Mouse (Mus musculus) liver, embryonic 12.5 days (tissue): ENCODE measurements at regions not wholly inside any gene's neighbourhood (a gene's known extent, or its start where the extent isn't known, plus 50 kb on each side); places are given as distances from the start of the nearest gene placed in this dataset.

Experiments used
- ATAC-seq: fragments of 200-750 bp; cut with Nextera tagmentation; 2 replicates; pipeline ENCODE4 v1.8.0; 2017; ENCODE audit warnings: moderate number of reproducible peaks, mild to moderate bottlenecking, moderate library complexity
- H3K27ac ChIP-seq: fragments of 300-500 bp; sonication (generic); 2 replicates; pipeline ENCODE4 v1.5.1; 2016; ENCODE audit warnings: mild to moderate bottlenecking
- H3K27me3 ChIP-seq: fragments of 300-500 bp; sonication (generic); replicated peaks from 2 replicates; pipeline ENCODE4 v1.6.1; 2016; ENCODE audit warnings: mild to moderate bottlenecking, moderate library complexity
- H3K36me3 ChIP-seq: fragments of 300-500 bp; sonication (generic); 2 replicates; pipeline ENCODE4 v1.6.1; 2016; ENCODE audit warnings: mild to moderate bottlenecking, moderate library complexity
- H3K4me1 ChIP-seq: fragments of 300-500 bp; sonication (generic); 2 replicates; pipeline ENCODE4 v1.6.1; 2016
- H3K4me2 ChIP-seq: fragments of 300-500 bp; sonication (generic); 2 replicates; pipeline ENCODE4 v1.6.1; 2016; ENCODE audit warnings: mild to moderate bottlenecking, moderate library complexity
- H3K4me3 ChIP-seq: fragments of 300-500 bp; sonication (generic); 2 replicates; pipeline ENCODE4 v1.5.1; 2016; ENCODE audit warnings: mild to moderate bottlenecking, moderate library complexity
- H3K9ac ChIP-seq: fragments of 300-500 bp; sonication (generic); 2 replicates; pipeline ENCODE4 v1.6.1; 2016; ENCODE audit warnings: mild to moderate bottlenecking, moderate library complexity
- H3K9me3 ChIP-seq: fragments of 300-500 bp; sonication (generic); replicated peaks from 2 replicates; pipeline ENCODE4 v1.6.1; 2016; ENCODE audit warnings: mild to moderate bottlenecking, moderate library complexity
- WGBS: fragments of 180-500 bp; shearing (Covaris S2); methylation state at CpG from one replicate; pipeline ENCODE4 v1.1.7; 2016; ENCODE audit not compliant: insufficient replicate concordance; 5-methylcytosine and 5-hydroxymethylcytosine counted together

DNA sequence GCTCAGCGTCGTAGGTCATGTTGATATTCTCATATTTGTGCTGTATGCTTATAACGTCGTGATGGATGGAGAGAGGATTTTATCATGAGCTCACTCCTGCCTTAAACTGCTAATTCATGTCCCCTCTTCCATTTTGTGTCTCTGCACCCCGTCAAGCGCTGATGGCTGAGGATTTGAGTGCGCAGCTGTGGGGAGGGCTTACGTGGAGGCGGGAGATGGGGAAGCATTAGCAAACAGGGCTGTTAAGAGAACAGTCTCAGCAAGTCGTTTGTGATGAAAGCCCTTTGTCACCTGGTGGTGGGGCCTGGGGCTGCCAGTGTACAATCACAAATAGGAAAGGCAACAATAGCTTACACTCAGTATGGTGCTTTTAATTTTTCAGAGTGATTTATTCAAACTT, 131.7 kb upstream of the Zc3h12a start:
- H3K4me2 ChIP-seq: no peak overlapping the region
- H3K36me3 ChIP-seq: no peaks in the 10 kb centered on the region
- H3K9me3 ChIP-seq: no peaks in the 10 kb centered on the region
- H3K27ac ChIP-seq: no peak overlapping the region
- 45% methylated on average over 10 of the region's 10 CpGs for WGBS
- H3K4me1 ChIP-seq: no peaks in the 10 kb centered on the region
- no peak overlapping the region for H3K4me3 ChIP-seq
- H3K9ac ChIP-seq: no peak overlapping the region
- ATAC-seq: no peak
- H3K27me3 ChIP-seq: 0 out of 2 replicates have a peak, but pooled peaks cover 10% of the 10 kb centered on the region

DNA sequence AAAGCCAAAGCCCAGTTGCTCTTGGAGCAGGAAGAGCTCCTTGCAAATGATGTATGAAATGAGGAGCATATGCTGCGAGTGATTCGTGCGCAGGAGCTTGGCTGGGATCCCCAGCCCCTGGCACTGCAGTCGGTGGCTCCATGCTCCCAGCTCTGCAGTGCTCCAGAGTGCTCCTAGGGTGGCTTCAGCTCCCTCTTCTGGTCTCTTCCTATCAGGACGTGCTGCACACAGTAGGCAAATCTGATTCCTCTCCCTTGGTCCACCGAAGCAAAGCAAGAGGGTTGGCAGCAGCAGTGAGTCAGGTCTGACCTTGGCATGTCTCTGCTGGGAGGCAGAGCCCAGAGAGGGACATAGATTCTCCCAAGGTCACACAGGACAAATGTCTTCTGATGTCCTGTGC, 130.3 kb upstream of the Zc3h12a start:
- Histone ChIP-seq H3K36me3 (no peaks in the 10 kb centered on the region), H3K4me2 (no peak overlapping the region), H3K4me1 (no peaks in the 10 kb centered on the region), H3K9me3 (no peaks in the 10 kb centered on the region), H3K4me3 (no peak overlapping the region), H3K27me3 (0 out of 2 replicates have a peak, but pooled peaks cover 10% of the 10 kb centered on the region), H3K9ac (no peak overlapping the region), H3K27ac (no peak overlapping the region)
- ATAC-seq: no peak
- 41% methylated on average over 6 of the region's 6 CpGs for WGBS

GRCm38 (mm10) chr4:125253161-125253560, 125.5 kb upstream of the Zc3h12a start:
- Histone ChIP-seq H3K9ac (no peak overlapping the region), H3K27me3 (0 out of 2 replicates have a peak, but pooled peaks cover 7% of the 10 kb centered on the region), H3K4me2 (no peak overlapping the region), H3K36me3 (no peaks in the 10 kb centered on the region), H3K4me1 (no peaks in the 10 kb centered on the region), H3K27ac (no peak overlapping the region), H3K9me3 (no peaks in the 10 kb centered on the region), H3K4me3 (no peak overlapping the region)
- WGBS: 50% methylated on average over 3 of the region's 3 CpGs
- ATAC-seq: no peak

GRCm38 (mm10) chr4:125252228-125252627, 124.6 kb upstream of the Zc3h12a start:
- 59% methylated on average over 8 of the region's 8 CpGs for WGBS
- ATAC-seq: no peak
- 0 out of 2 replicates have a peak, but pooled peaks cover 7% of the 10 kb centered on the region for H3K27me3 ChIP-seq
- H3K9ac ChIP-seq: no peak overlapping the region
- H3K4me1 ChIP-seq: no peaks in the 10 kb centered on the region
- H3K27ac ChIP-seq: no peak overlapping the region
- H3K9me3 ChIP-seq: no peaks in the 10 kb centered on the region
- H3K36me3 ChIP-seq: no peaks in the 10 kb centered on the region
- no peak overlapping the region for H3K4me2 ChIP-seq
- H3K4me3 ChIP-seq: no peak overlapping the region

GRCm38 (mm10) chr4:125249061-125249460, 121.4 kb upstream of the Zc3h12a start:
- no peaks in the 10 kb centered on the region for H3K9me3 ChIP-seq
- H3K9ac ChIP-seq: no peak overlapping the region
- H3K4me3 ChIP-seq: no peak overlapping the region
- H3K36me3 ChIP-seq: no peaks in the 10 kb centered on the region
- no peaks in the 10 kb centered on the region for H3K27me3 ChIP-seq
- 55% methylated on average over 7 of the region's 7 CpGs for WGBS
- H3K4me1 ChIP-seq: no peaks in the 10 kb centered on the region
- ATAC-seq: no peak
- no peak overlapping the region for H3K4me2 ChIP-seq
- no peak overlapping the region for H3K27ac ChIP-seq

- H3K36me3 ChIP-seq: no peaks in the 10 kb centered on the region
- H3K4me2 ChIP-seq: no peak overlapping the region
- H3K4me3 ChIP-seq: no peak overlapping the region
- no peak overlapping the region for H3K9ac ChIP-seq
- no peak for ATAC-seq
- WGBS: 12% methylated on average over 5 of the region's 5 CpGs
- H3K4me1 ChIP-seq: no peaks in the 10 kb centered on the region
- no peaks in the 10 kb centered on the region for H3K9me3 ChIP-seq
- no peak overlapping the region for H3K27ac ChIP-seq
- H3K27me3 ChIP-seq: peaks cover 10% of the 10 kb centered on the region; the same call in 1 of the 2 replicates
Measured at GRCm38 (mm10) chr4:125246171-125246570, 118.5 kb upstream of the Zc3h12a start.

DNA sequence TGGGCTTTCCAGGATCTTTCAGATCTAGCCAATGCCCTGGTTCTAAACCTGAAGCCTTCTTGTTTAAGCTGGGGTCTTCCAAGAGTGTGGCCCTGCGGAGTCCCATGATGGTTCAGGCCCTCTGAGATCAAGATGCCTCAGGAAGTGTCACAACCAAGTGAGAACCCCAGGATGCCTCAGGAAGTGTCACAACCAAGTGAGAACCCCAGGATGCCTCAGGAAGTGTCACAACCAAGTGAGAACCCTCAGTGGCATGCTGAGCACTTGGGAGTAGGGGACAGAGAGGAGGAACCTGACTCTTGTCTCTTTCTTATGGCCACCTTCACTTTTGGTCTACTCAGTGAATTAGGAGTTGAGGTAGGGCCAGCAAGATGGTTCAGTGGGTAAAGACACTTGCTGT, 114.9 kb upstream of the Zc3h12a start:
- Histone ChIP-seq H3K9ac (no peak overlapping the region), H3K27ac (no peak overlapping the region), H3K27me3 (peaks cover 10% of the 10 kb centered on the region; the same call in 1 of the 2 replicates), H3K4me3 (no peak overlapping the region), H3K36me3 (no peaks in the 10 kb centered on the region), H3K9me3 (no peaks in the 10 kb centered on the region), H3K4me2 (no peak overlapping the region), H3K4me1 (no peaks in the 10 kb centered on the region)
- WGBS: 39% methylated on average over 1 of the region's 1 CpGs
- ATAC-seq: no peak

DNA sequence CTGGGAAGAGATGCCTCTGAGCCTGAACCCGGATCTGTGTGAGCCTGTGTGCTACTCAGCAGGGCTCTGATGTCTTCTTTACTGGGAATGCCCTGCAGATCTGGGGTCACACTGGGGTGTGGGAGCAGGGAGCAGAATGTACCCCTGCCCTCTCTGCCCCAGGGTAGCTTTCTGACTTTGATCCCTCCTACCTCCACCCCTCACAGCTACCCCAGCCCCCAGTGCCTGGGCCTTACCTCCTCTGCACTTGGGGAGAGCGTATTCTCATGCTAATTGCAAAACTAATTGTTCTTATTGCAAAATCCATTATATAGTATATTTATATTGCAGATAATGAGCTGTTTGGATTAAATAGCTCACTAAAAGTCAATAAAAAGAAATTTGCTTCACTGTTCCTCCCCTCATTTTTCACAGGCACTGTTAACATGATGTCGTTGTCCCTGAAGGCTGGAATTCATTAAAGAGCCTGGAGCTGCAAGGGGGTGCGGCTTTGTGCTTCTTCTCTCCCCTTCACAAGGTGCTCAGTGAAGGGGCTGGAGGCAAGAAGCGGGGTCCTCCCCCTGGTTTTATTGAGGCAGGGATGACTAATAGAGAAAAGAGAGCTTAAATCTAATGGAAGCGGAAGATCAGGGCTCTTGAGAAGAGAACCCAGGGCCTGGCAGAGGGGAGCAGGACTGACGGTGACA, 114.1 kb upstream of the Zc3h12a start:
- Histone ChIP-seq H3K9ac (no peak overlapping the region), H3K4me1 (no peaks in the 10 kb centered on the region), H3K27ac (no peak overlapping the region), H3K36me3 (no peaks in the 10 kb centered on the region), H3K9me3 (no peaks in the 10 kb centered on the region), H3K4me2 (no peak overlapping the region), H3K4me3 (no peak overlapping the region), H3K27me3 (peaks cover 10% of the 10 kb centered on the region; the same call in 1 of the 2 replicates)
- no peak for ATAC-seq
- 39% methylated on average over 7 of the region's 7 CpGs for WGBS

DNA sequence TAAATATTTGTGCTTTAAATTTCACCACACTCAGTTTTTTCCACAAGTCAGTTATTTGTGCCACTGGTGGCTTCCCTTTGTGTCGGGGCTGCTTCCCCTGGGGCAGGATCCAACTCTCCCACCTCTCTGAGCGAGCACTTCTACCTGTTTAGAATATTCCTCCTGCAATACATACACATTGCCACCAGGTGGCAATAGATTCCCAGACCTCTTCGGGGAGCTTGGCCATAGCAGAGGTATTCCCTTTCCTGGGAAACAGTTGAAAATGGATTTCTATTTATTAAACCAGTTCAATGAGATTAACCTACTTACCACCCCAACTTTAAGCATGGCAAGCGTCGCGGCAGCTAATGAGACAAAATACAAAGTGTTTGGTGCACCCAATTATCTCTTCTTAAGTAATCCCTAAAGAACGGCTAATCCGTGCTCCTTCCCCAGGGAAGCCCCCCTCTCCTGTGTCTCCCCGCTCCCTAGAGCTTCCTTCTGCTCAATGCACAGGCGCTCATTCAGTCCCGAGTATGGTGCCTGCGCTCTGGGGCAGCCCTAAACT, 104.1 kb upstream of the Zc3h12a start:
- H3K27ac ChIP-seq: no peak overlapping the region
- H3K9ac ChIP-seq: no peak overlapping the region
- H3K27me3 ChIP-seq: peaks cover 28% of the 10 kb centered on the region
- no peak for ATAC-seq
- H3K4me1 ChIP-seq: no peaks in the 10 kb centered on the region
- H3K4me3 ChIP-seq: no peak overlapping the region
- WGBS: 25% methylated on average over 12 of the region's 12 CpGs
- H3K36me3 ChIP-seq: no peaks in the 10 kb centered on the region
- H3K9me3 ChIP-seq: 0 out of 2 replicates have a peak, but pooled peaks cover 4% of the 10 kb centered on the region
- H3K4me2 ChIP-seq: no peak overlapping the region

DNA sequence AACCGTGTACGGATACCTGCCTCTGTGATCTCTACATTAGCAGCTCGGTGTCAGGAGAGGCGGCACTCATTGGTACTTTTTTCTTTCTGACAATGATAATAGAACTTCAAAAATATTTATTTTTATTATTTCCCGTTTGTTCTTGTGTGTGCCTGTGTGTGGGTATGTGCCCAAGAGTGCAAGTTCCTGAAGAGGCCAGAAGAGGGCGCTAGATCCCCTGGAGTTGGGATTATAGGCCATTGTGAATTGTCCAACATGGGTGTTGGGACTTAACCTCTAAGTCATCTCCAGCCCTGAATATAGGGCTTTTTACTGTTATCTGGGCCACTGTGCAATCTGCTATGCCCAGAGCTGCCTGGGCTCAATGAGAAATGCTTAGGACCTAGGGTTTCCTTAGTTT, 99.6 kb upstream of the Zc3h12a start:
- peaks cover 12% of the 10 kb centered on the region; the same call in 1 of the 2 replicates for H3K27me3 ChIP-seq
- H3K4me3 ChIP-seq: no peak overlapping the region
- H3K4me2 ChIP-seq: no peak overlapping the region
- H3K9me3 ChIP-seq: 0 out of 2 replicates have a peak, but pooled peaks cover 4% of the 10 kb centered on the region
- H3K9ac ChIP-seq: no peak overlapping the region
- H3K36me3 ChIP-seq: no peaks in the 10 kb centered on the region
- H3K4me1 ChIP-seq: no peaks in the 10 kb centered on the region
- WGBS: 73% methylated on average over 6 of the region's 6 CpGs
- no peak for ATAC-seq
- no peak overlapping the region for H3K27ac ChIP-seq

GRCm38 (mm10) chr4:125222922-125223321, 95.3 kb upstream of the Zc3h12a start:
- 56% methylated on average over 6 of the region's 6 CpGs for WGBS
- H3K9me3 ChIP-seq: 0 out of 2 replicates have a peak, but pooled peaks cover 4% of the 10 kb centered on the region
- H3K27me3 ChIP-seq: no peaks in the 10 kb centered on the region
- H3K9ac ChIP-seq: no peak overlapping the region
- H3K36me3 ChIP-seq: no peaks in the 10 kb centered on the region
- H3K27ac ChIP-seq: no peak overlapping the region
- no peak overlapping the region for H3K4me2 ChIP-seq
- ATAC-seq: no peak
- no peaks in the 10 kb centered on the region for H3K4me1 ChIP-seq
- H3K4me3 ChIP-seq: no peak overlapping the region

- 23% methylated on average over 7 of the region's 7 CpGs for WGBS
- Histone ChIP-seq H3K27me3 (no peaks in the 10 kb centered on the region), H3K27ac (no peak overlapping the region), H3K9me3 (no peaks in the 10 kb centered on the region), H3K4me2 (no peak overlapping the region), H3K36me3 (no peaks in the 10 kb centered on the region), H3K9ac (no peak overlapping the region), H3K4me3 (no peak overlapping the region), H3K4me1 (no peaks in the 10 kb centered on the region)
- no peak for ATAC-seq
Measured at GRCm38 (mm10) chr4:125220314-125220713, 92.7 kb upstream of the Zc3h12a start.
